Mouse (Mus musculus): ENCODE measurements around the gene Tmem265. TPM values are rescaled to one million over a fixed set of nuclear protein-coding genes. Genes with fewer than 3 reads are reported as not detected.

Tmem265 gene
- polyA plus RNA-seq, 1 experiment from 2014 or later = 3.9 TPM

DNA sequence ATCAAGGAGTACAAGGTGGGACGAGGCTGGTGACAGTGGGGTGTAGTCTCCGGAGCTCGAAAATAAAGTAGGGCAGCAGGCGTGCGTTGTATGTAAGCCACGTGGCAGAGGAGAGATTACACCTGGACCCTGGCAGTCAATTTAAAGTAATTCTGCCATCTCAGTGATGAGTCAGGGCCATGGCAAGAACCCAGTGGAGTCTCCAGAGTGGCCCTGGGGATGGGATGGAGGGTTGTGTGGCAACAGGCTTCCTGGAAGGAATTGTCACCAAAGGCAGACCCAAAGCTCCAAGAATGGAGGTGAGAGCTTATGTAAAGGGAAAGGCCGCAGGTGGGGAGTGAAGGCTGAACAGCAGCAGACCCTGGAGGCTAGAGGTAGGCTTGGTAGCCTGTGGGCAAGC, 39.4 kb downstream of the Tmem265 start:
- no peak for ATAC-seq (replicated peaks; ENCODE audit: extremely low read depth, insufficient read depth, low FRiP score)
- Histone ChIP-seq H3K27me3 (ENCODE audit: control insufficient read depth, insufficient read depth, low read length) (no peaks in the 10 kb centered on the region), H3K9me3 (replicated peaks; ENCODE audit: control insufficient read depth, low read length) (no peaks in the 10 kb centered on the region), H3K4me3 (ENCODE audit: low read length) (no peak overlapping the region), H3K4me1 (ENCODE audit: control insufficient read depth, insufficient read depth, low read length) (no peaks in the 10 kb centered on the region), H3K4me2 (ENCODE audit: low read depth, low read length) (no peak overlapping the region), H3K36me3 (ENCODE audit: control insufficient read depth, insufficient read depth) (peaks cover 68% of the 10 kb centered on the region), H3K9ac (ENCODE audit: low read length) (no peak overlapping the region), H3K27ac (ENCODE audit: low read length) (no peak overlapping the region)
- 94% methylated on average over 7 of the region's 7 CpGs for WGBS

DNA sequence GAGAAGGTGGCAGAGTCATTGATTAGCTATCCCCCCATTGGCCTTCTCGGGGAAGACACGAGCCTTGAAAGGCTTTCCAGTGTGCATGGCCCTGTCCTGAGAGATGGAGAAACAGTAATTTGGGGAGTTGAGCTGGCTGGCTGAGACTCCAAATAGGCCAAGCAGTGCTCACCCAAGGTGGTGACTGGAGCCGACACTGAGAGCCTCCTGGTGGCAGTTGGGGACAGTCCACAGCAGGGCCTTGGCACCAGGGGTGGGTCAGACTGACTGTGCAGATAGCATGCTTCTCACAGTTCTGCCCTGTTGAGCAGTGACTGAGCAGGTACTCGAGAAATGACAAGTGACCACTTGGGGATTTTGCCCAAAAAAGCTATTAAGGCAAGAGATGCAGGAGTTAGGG, 40.5 kb downstream of the Tmem265 start:
- Histone ChIP-seq H3K4me1 (ENCODE audit: control insufficient read depth, insufficient read depth, low read length) (no peaks in the 10 kb centered on the region), H3K4me3 (ENCODE audit: low read length) (no peak overlapping the region), H3K9me3 (replicated peaks; ENCODE audit: control insufficient read depth, low read length) (no peaks in the 10 kb centered on the region), H3K36me3 (ENCODE audit: control insufficient read depth, insufficient read depth) (peaks cover 57% of the 10 kb centered on the region), H3K9ac (ENCODE audit: low read length) (no peak overlapping the region), H3K4me2 (ENCODE audit: low read depth, low read length) (no peak overlapping the region), H3K27ac (ENCODE audit: low read length) (no peak overlapping the region), H3K27me3 (ENCODE audit: control insufficient read depth, insufficient read depth, low read length) (no peaks in the 10 kb centered on the region)
- 81% methylated on average over 4 of the region's 4 CpGs for WGBS
- no peak for ATAC-seq (replicated peaks; ENCODE audit: extremely low read depth, insufficient read depth, low FRiP score)

DNA sequence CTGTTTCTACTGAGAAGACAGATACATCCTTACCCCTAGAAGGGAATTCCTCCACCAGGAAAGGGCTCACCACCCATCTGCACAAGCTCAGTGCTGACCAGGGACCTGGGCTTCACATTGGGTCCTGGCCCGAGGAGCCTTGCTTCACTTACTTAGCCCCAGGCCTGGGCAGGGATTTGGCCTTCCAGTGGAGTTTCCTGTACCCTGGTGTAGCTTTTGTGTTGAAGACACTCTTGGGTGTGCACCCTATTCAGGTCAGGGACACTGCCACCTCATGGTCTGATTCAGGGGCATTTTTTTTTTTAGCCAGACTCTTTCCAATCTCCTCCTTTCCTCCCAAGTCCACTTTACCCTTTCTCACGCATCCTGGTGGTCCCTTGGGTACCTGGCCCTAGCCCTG, 41.7 kb downstream of the Tmem265 start:
- Histone ChIP-seq H3K27ac (ENCODE audit: low read length) (no peak overlapping the region), H3K27me3 (ENCODE audit: control insufficient read depth, insufficient read depth, low read length) (no peaks in the 10 kb centered on the region), H3K9me3 (replicated peaks; ENCODE audit: control insufficient read depth, low read length) (no peaks in the 10 kb centered on the region), H3K4me1 (ENCODE audit: control insufficient read depth, insufficient read depth, low read length) (no peaks in the 10 kb centered on the region), H3K36me3 (ENCODE audit: control insufficient read depth, insufficient read depth) (peaks cover 52% of the 10 kb centered on the region), H3K4me2 (ENCODE audit: low read depth, low read length) (no peak overlapping the region), H3K4me3 (ENCODE audit: low read length) (no peak overlapping the region), H3K9ac (ENCODE audit: low read length) (no peak overlapping the region)
- 86% methylated on average over 2 of the region's 2 CpGs for WGBS
- ATAC-seq (replicated peaks; ENCODE audit: extremely low read depth, insufficient read depth, low FRiP score) = no peak

DNA sequence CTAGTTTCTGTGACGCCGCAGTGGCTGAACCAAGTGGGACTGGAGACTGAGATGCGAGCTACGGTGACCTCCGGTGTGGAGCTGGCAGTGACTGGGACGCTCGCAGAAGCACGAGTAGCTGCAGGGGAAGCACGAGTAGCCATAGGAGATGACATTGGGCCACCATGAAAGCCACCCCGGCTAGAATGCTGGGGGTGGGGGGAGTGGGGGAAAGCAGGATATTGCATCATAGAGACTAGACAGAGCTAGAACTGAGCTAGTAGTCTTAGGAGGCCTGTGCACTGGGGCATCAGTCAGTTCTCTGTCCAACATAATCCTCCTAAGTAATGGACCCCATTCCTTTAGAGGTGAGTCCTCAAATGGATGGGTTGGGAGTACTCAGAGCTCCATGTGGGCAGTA, 43.1 kb downstream of the Tmem265 start:
- peaks cover 50% of the 10 kb centered on the region for H3K36me3 ChIP-seq (ENCODE audit: control insufficient read depth, insufficient read depth)
- no peaks in the 10 kb centered on the region for H3K4me1 ChIP-seq (ENCODE audit: control insufficient read depth, insufficient read depth, low read length)
- H3K27ac ChIP-seq (ENCODE audit: low read length) = no peak overlapping the region
- H3K4me3 ChIP-seq (ENCODE audit: low read length) = no peak overlapping the region
- H3K9ac ChIP-seq (ENCODE audit: low read length) = no peak overlapping the region
- no peak overlapping the region for H3K4me2 ChIP-seq (ENCODE audit: low read depth, low read length)
- H3K27me3 ChIP-seq (ENCODE audit: control insufficient read depth, insufficient read depth, low read length) = no peaks in the 10 kb centered on the region
- no peak for ATAC-seq (replicated peaks; ENCODE audit: extremely low read depth, insufficient read depth, low FRiP score)
- no peaks in the 10 kb centered on the region for H3K9me3 ChIP-seq (replicated peaks; ENCODE audit: control insufficient read depth, low read length)
- WGBS = 89% methylated on average over 10 of the region's 10 CpGs

DNA sequence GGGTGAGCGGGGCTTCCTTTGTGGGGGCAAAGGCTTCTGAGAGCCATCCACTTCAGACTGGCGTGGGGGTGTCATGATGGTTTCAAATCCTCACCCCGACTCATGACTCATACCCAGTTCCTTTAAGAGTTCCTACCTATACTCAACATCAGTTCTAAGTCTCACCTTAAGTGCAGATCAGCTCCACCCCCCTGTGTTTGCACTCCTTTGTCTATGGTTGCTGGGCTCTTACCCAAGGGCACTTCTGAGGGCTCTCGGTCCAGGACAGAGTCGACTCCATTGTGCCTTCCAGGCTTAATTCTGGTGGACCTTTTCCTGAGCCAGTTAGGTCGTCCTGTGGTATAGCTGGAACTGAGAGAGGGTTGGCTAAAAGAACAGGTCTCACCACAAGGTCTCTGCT, 46.0 kb downstream of the Tmem265 start:
- Histone ChIP-seq H3K36me3 (ENCODE audit: control insufficient read depth, insufficient read depth) (peaks cover 58% of the 10 kb centered on the region), H3K4me3 (ENCODE audit: low read length) (no peak overlapping the region), H3K27me3 (ENCODE audit: control insufficient read depth, insufficient read depth, low read length) (no peaks in the 10 kb centered on the region), H3K4me2 (ENCODE audit: low read depth, low read length) (no peak overlapping the region), H3K4me1 (ENCODE audit: control insufficient read depth, insufficient read depth, low read length) (no peaks in the 10 kb centered on the region), H3K9ac (ENCODE audit: low read length) (no peak overlapping the region), H3K9me3 (replicated peaks; ENCODE audit: control insufficient read depth, low read length) (peaks cover 5% of the 10 kb centered on the region), H3K27ac (ENCODE audit: low read length) (no peak overlapping the region)
- no peak for ATAC-seq (replicated peaks; ENCODE audit: extremely low read depth, insufficient read depth, low FRiP score)
- 80% methylated on average over 6 of the region's 6 CpGs for WGBS

DNA sequence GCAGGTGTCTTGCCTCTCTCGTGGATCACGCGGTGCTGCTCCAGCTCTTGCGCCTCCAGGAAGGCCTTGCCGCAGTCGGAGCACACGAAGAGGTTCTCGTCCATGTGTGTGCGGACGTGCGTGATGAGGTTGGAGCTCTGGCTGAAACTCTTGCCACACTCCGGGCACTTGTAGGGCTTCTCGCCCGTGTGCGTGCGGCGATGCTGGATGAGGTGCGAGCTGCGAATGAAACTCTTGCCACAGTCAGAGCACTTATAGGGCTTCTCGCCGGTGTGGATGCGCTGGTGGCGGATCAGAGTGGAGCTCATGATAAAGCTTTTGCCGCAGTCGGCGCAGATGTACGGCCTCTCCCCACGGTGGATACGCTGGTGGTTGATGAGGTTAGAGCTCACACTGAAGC, 49.8 kb downstream of the Tmem265 start:
- Histone ChIP-seq H3K36me3 (ENCODE audit: control insufficient read depth, insufficient read depth) (peaks cover 53% of the 10 kb centered on the region), H3K27me3 (ENCODE audit: control insufficient read depth, insufficient read depth, low read length) (no peaks in the 10 kb centered on the region), H3K9me3 (replicated peaks; ENCODE audit: control insufficient read depth, low read length) (peaks cover 5% of the 10 kb centered on the region), H3K4me2 (ENCODE audit: low read depth, low read length) (no peak overlapping the region), H3K4me1 (ENCODE audit: control insufficient read depth, insufficient read depth, low read length) (peaks cover 14% of the 10 kb centered on the region), H3K4me3 (ENCODE audit: low read length) (no peak overlapping the region), H3K27ac (ENCODE audit: low read length) (no peak overlapping the region), H3K9ac (ENCODE audit: low read length) (no peak overlapping the region)
- no peak for ATAC-seq (replicated peaks; ENCODE audit: extremely low read depth, insufficient read depth, low FRiP score)
- 96% methylated on average over 29 of the region's 29 CpGs for WGBS

DNA sequence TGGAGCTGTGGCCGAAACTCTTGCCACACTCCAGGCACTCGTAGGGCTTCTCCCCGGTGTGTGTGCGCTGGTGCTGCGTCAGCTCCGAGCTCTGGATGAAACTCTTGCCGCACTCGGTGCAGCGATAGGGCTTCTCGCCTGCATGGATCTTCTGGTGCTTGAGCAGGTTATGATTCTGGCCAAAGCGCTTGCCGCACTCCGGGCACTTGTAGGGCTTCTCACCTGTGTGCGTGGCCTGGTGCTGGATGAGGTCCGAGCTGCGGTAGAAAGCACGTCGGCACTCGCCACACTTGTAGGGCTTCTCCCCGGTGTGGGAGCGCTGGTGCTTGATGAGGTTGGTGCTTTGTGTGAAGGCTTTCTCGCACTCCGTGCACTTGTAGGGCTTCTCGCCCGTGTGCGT, 50.4 kb downstream of the Tmem265 start:
- ATAC-seq (replicated peaks; ENCODE audit: extremely low read depth, insufficient read depth, low FRiP score) = no peak
- Histone ChIP-seq H3K4me1 (ENCODE audit: control insufficient read depth, insufficient read depth, low read length) (peaks cover 17% of the 10 kb centered on the region), H3K9ac (ENCODE audit: low read length) (no peak overlapping the region), H3K27ac (ENCODE audit: low read length) (no peak overlapping the region), H3K4me2 (ENCODE audit: low read depth, low read length) (no peak overlapping the region), H3K9me3 (replicated peaks; ENCODE audit: control insufficient read depth, low read length) (peaks cover 5% of the 10 kb centered on the region), H3K4me3 (ENCODE audit: low read length) (no peak overlapping the region), H3K36me3 (ENCODE audit: control insufficient read depth, insufficient read depth) (peaks cover 53% of the 10 kb centered on the region), H3K27me3 (ENCODE audit: control insufficient read depth, insufficient read depth, low read length) (no peaks in the 10 kb centered on the region)
- WGBS = 96% methylated on average over 26 of the region's 26 CpGs

DNA sequence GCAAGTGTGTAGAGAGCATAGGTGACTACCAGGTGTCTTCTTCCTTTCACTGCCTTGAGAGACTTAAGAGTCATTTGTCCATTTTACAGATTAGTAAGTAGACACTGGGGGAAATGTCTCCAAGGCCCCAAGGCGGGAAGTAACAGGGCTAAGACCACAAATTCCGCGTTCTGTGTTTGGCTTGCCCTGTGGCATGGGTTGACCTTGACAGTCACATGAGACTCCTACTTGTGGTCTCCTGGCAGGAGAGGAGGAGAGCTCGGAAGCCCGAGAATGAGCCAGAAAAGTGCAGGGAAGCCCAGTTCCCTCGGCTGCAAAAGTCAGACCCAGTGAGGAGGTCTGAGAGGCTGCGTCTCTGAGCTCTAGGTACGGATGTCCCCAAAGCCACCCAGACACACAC, 52.3 kb downstream of the Tmem265 start:
- H3K4me1 ChIP-seq (ENCODE audit: control insufficient read depth, insufficient read depth, low read length) = peaks cover 17% of the 10 kb centered on the region
- H3K27me3 ChIP-seq (ENCODE audit: control insufficient read depth, insufficient read depth, low read length) = no peaks in the 10 kb centered on the region
- H3K4me3 ChIP-seq (ENCODE audit: low read length) = peak overlapping the region; percentile 100
- WGBS = 63% methylated on average over 8 of the region's 8 CpGs
- peak overlapping the region; percentile 100; the same call in 1 of the 2 replicates for H3K9ac ChIP-seq (ENCODE audit: low read length)
- no peak for ATAC-seq (replicated peaks; ENCODE audit: extremely low read depth, insufficient read depth, low FRiP score)
- H3K9me3 ChIP-seq (replicated peaks; ENCODE audit: control insufficient read depth, low read length) = peaks cover 5% of the 10 kb centered on the region
- peaks cover 44% of the 10 kb centered on the region for H3K36me3 ChIP-seq (ENCODE audit: control insufficient read depth, insufficient read depth)
- peak overlapping the region; percentile 79 for H3K4me2 ChIP-seq (ENCODE audit: low read depth, low read length)
- peak overlapping the region; percentile 96 for H3K27ac ChIP-seq (ENCODE audit: low read length)

DNA sequence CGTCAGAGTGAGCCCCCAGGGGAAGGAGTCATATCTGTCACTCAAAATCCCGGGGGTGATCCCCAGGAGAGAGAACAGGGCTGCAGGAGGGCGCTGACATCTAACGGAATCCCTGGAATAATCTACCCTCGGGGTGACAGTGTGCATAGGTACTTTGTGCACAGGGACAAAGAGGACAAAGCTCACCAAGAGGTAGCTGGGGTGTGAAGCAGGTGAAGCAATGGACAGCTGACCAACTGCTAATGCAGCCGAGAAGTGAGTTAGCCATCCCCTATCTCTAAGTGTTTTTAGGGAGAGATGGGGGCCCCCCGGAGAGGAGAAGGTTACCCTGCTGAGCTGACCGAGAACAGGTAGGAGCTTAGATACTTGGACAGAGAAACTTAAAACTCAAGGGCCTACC, 52.9 kb downstream of the Tmem265 start:
- Histone ChIP-seq H3K4me2 (ENCODE audit: low read depth, low read length) (peak overlapping the region; percentile 79), H3K4me3 (ENCODE audit: low read length) (peak overlapping the region; percentile 100), H3K4me1 (ENCODE audit: control insufficient read depth, insufficient read depth, low read length) (peaks cover 17% of the 10 kb centered on the region), H3K27ac (ENCODE audit: low read length) (peak overlapping the region; percentile 96), H3K9me3 (replicated peaks; ENCODE audit: control insufficient read depth, low read length) (peaks cover 5% of the 10 kb centered on the region), H3K9ac (ENCODE audit: low read length) (peak overlapping the region; percentile 100), H3K27me3 (ENCODE audit: control insufficient read depth, insufficient read depth, low read length) (no peaks in the 10 kb centered on the region), H3K36me3 (ENCODE audit: control insufficient read depth, insufficient read depth) (peaks cover 38% of the 10 kb centered on the region)
- 23% methylated on average over 8 of the region's 8 CpGs for WGBS
- no peak for ATAC-seq (replicated peaks; ENCODE audit: extremely low read depth, insufficient read depth, low FRiP score)

DNA sequence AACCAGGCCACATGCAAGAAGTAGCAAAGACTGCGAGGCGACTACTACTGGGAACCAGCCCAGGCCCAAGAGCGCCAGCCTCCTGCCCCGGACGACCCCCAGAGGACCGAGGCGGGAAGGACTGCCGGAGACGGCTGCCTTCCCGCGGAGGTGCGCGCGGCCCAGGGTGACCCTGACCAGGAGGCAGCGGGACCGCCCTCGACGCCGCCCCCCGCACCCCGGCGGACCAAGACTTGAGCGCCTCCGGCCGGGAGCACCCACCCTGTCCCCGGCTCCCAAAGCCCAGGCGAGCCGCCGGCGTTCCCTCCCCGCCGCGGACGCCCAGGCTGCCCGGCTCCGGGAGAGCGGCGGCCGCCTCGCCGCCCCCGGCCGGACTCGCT, 53.3 kb downstream of the Tmem265 start:
- Histone ChIP-seq H3K27me3 (ENCODE audit: control insufficient read depth, insufficient read depth, low read length) (no peaks in the 10 kb centered on the region), H3K27ac (ENCODE audit: low read length) (peak overlapping the region; percentile 96), H3K36me3 (ENCODE audit: control insufficient read depth, insufficient read depth) (peaks cover 34% of the 10 kb centered on the region), H3K4me1 (ENCODE audit: control insufficient read depth, insufficient read depth, low read length) (peaks cover 17% of the 10 kb centered on the region), H3K4me3 (ENCODE audit: low read length) (peak overlapping the region; percentile 100), H3K9ac (ENCODE audit: low read length) (peak overlapping the region; percentile 100), H3K4me2 (ENCODE audit: low read depth, low read length) (peak overlapping the region; percentile 79), H3K9me3 (replicated peaks; ENCODE audit: control insufficient read depth, low read length) (peaks cover 5% of the 10 kb centered on the region)
- under 1% methylated on average over 40 of the region's 44 CpGs for WGBS
- ATAC-seq (replicated peaks; ENCODE audit: extremely low read depth, insufficient read depth, low FRiP score) = peak; percentile 63
